Mouse (Mus musculus) liver, adult 2 months (tissue): ENCODE measurements around the gene Kif9.

Experiments used
- CTCF ChIP-seq: fragments of 200-500 bp; IDR thresholded peaks from 2 replicates; pipeline ENCODE4 v1.5.1; 2011; ENCODE audit warnings: low read depth, low read length, control low read depth
- POLR2A ChIP-seq: fragments of 200-500 bp; IDR thresholded peaks from 2 replicates; pipeline ENCODE4 v1.6.1; 2011; ENCODE audit warnings: low read length, control low read depth; ENCODE audit not compliant: insufficient read depth; ENCODE audit errors: extremely low read depth

- no peak for TF ChIP-seq CTCF
- TF ChIP-seq POLR2A, result no peak
Observed at GRCm38 (mm10) chr9:110433045-110433444, 43.7 kb upstream of the Kif9 start.
